Mouse (Mus musculus): Measurements from ENCODE around the gene Tgoln1. TPM values are rescaled to one million over a fixed set of nuclear protein-coding genes. Genes with fewer than 3 reads are reported as not detected.

Gene Tgoln1
- total RNA-seq (2023), result 100 to 1,000 TPM; 159 to 172 TPM

DNA sequence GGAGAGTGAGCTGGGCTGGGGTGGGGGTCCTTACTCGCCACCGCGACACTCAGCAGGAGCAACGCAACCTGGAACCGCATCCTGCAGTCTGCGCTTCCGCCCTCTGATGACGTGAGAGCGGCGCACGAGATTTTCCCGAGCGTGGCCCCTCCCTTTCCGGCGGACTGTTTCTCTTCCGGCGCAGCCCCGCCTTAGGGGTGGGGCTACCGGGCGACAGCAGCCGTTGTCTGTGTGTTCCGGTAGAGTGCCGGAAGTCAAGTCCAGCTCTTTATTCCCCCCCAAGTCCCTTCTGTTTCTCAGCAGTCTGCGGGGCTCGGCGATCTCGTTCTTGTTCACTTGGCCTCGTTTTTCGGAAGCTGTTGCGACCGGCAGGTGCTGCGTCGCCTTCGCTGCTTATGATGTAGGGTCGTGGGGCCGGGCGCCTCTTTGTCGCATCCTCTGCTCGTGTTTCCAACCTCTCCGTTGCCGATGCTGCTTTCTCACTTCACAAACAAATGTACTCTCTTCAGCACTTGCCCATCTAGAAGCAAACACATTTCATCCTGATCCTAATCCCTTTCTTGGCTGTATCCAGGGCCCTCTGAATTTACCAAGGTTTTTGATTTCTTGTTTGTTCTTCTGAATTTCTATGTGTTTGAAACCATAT, at the start of gene Tgoln1:
Gene Tgoln1 (minus strand): TSS at position 358 of the 646 bp plus-strand sequence.

DNA sequence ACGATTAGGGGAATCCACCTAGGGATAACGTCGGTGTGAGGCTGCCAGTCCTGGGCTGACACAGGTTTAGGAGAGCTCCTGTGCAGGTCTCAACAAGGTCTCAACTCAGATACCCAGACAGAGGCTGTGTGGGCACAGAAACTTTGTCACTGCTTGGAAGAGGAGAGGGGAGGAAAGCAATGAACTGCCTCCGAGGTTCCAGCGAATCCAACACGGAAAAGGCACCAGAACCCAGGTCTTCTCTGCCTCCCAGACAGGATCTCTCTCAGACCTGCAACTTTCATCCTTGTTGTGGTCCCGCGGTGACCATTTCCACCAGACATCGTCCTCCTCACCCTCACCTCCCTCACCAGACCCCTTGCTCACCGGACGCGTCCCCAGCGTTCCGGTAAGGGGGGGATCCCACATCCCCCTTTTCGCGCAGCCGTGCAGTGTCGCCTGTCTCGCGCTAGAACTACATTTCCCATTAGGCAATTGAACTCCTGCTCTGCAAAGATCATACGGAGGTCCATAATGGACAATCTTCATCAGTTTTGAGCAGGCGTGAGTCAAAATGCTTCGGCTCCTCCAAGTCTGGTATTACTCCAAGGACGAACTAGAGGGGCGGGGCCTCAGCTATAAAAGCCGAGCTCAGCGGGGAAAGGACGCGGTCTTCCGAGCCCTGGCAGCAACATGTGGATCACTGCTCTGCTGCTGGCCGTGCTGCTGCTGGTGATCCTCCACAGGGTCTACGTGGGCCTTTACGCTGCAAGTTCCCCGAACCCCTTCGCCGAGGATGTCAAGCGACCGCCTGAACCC, 18.6 kb downstream of the Tgoln1 start, which contains the start of the genes Elmod3 and Retsat:
Gene Elmod3 (minus strand): TSS at position 458 of the 798 bp plus-strand sequence.
Gene Retsat (plus strand): TSS at position 520 of the 798 bp plus-strand sequence.

Other genes with a start within 250 kb of the Tgoln1 start
- gene Vamp5, start 236.5 kb downstream of the Tgoln1 start, total RNA-seq (2023), result 10 to 100 TPM; 13.8 to 14.3 TPM
- 100 to 1,000 TPM; 102 to 113 TPM for gene Vamp8, start 226.3 kb downstream of the Tgoln1 start, total RNA-seq (2023)
- gene Ggcx, start 202.7 kb downstream of the Tgoln1 start, total RNA-seq (2023), result 10 to 100 TPM; 15.2 to 18.8 TPM
- 100 to 1,000 TPM; 293 to 340 TPM for gene Mat2a, start 177.4 kb downstream of the Tgoln1 start, total RNA-seq (2023)
- gene Sh2d6, start 95.3 kb downstream of the Tgoln1 start, total RNA-seq (2023), result not detected
- 100 to 1,000 TPM; 351 to 391 TPM for gene Capg, start 72.6 kb downstream of the Tgoln1 start, total RNA-seq (2023)
- gene Elmod3, start 18.6 kb downstream of the Tgoln1 start, total RNA-seq (2023), result 10 to 100 TPM; 16.4 to 19.4 TPM
- gene Retsat, start 18.5 kb downstream of the Tgoln1 start, total RNA-seq (2023), result 10 to 100 TPM in 1 of 2 experiments, 1 to 10 TPM in 1; 5.9 to 11.7 TPM
- not detected for gene Tcf7l1, start 172.3 kb upstream of the Tgoln1 start, total RNA-seq (2023)

Measured in B cell, adult 67 days (primary cell).